Mouse (Mus musculus) neural tube, postnatal 0 days (tissue): ENCODE data around the gene Nsdhl. TPM values are rescaled to one million over a fixed set of nuclear protein-coding genes. Genes with fewer than 3 reads are reported as not detected.

Experiments
- microRNA counts: library from miRNA; unstranded; fragments of <30 nt; microRNA quantifications from one replicate; lab custom pipeline; 2015
- microRNA-seq: library from miRNA; unstranded; fragments of <30 nt; microRNA quantifications from one replicate; pipeline ENCODE4, GENCODE M21; 2016
- polyA plus RNA-seq: library from polyadenylated mRNA; unstranded; fragments of >200 nt; fragmentation: Nextera tagmentation; extraction: Ambion mirVana; gene quantifications from 2 replicates; pipeline ENCODE4 v1.2.1, GENCODE M21; 2015

Nsdhl gene
- 39.5 and 41.7 TPM in 2 replicates for polyA plus RNA-seq

GRCm38 (mm10) chrX:72917884-72918681 lies at the start of gene Nsdhl, which contains the start of gene Cetn2:
Gene Nsdhl (plus strand): TSS chrX:72918557.
Gene Cetn2 (minus strand): TSS chrX:72918411.

GRCm38 (mm10) chrX:72986841-72987519 lies 68.6 kb downstream of the Nsdhl start, which contains the start of gene Zfp185:
Gene Zfp185 (plus strand): TSS chrX:72987339.

MicroRNAs encoded within 50 kb of the gene (microRNA counts, 519-probe panel; counts per million panel counts)
- microRNA mmu-miR-2137 (lab: Ali Mortazavi, UCI): 2,988 counts per million, percentile 13 among the panel's probes with 10 or more counts

Small RNA genes lying within 50 kb of the gene (microRNA-seq; reads per million reads assigned to microRNA genes)
- 1.7 reads per million for gene Mir2137

Other genes starting within 250 kb of the Nsdhl start
- gene Gabrq, start 93.4 kb upstream of the Nsdhl start, polyA plus RNA-seq: 5.1 and 5.6 TPM in 2 replicates
- 54.2 and 57.9 TPM in 2 replicates for gene Cetn2, start 146 bp upstream of the Nsdhl start, polyA plus RNA-seq
- 0.43 and 0.97 TPM in 2 replicates for gene Zfp185, start 68.8 kb downstream of the Nsdhl start, polyA plus RNA-seq
- gene Pnma5, start 118.5 kb downstream of the Nsdhl start, polyA plus RNA-seq: 0.23 and 0.27 TPM in 2 replicates
- gene Pnma3, start 146.2 kb downstream of the Nsdhl start, polyA plus RNA-seq: 5.8 and 7.3 TPM in 2 replicates
- 1.4 TPM in 1 of 2 replicates, not detected in the other for gene Xlr4a, start 163.9 kb downstream of the Nsdhl start, polyA plus RNA-seq
- gene Xlr3a, start 178.5 kb downstream of the Nsdhl start, polyA plus RNA-seq: 2.1 and 4.1 TPM in 2 replicates
- 0.41 and 1.2 TPM in 2 replicates for gene Gm14685, start 198.5 kb downstream of the Nsdhl start, polyA plus RNA-seq
- gene Xlr5b, start 230.2 kb downstream of the Nsdhl start, polyA plus RNA-seq: not detected in 2 replicates
- gene DXBay18, start 230.9 kb downstream of the Nsdhl start, polyA plus RNA-seq: 0.84 TPM in 1 of 2 replicates, not detected in the other